Mouse (Mus musculus): ENCODE measurements around the gene Ptpdc1. TPM values are rescaled to one million over a fixed set of nuclear protein-coding genes. Genes with fewer than 3 reads are reported as not detected.

Ptpdc1 gene
- polyA plus RNA-seq, 1 experiment = not detected

DNA sequence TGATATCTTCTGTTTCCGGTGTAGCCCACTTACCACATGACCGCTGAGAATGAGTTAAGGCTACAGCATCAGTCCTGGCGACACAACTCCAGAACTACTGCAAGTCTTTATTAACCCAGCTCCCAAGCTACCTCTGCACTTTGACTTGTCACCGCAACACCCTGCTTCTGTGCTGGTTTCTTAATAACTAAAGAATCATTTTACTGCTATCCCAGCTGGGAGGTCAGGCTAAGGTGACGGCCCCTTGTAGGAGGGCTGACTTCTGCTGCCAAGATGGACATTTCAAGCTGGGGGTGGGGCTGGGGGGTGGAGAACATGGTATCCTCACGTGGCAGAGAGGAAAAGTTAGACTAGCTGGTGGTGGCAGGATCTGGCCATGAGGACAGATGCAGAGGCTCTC, 50.7 kb downstream of the Ptpdc1 start:
- TF ChIP-seq GATA1 (IDR thresholded peaks at IDR 0.05; ENCODE audit: low read length) = no peak

- no peak for TF ChIP-seq GATA1 (IDR thresholded peaks at IDR 0.05; ENCODE audit: low read length)
These were observed 51.7 kb downstream of the Ptpdc1 start for GRCm38 (mm10) chr13:48573525-48574355.

DNA sequence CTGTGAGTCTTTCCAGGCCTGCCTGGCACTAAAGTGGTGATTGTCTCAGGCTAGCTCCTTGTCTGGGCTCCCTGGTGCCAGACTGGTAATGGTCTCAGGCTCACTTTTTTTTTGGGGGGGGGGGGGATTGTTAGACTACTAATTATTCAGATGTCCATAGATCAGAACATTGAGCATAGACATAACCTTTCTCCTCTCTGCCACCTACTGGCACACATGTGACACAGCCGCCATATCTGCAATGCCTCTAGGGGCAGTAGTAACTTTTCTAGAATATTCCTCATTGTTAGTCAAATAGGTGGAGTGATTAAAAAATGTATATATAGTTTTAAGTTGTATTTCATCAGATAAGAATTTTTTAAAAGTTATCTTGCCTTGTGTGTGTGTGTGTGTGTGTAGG, 53.3 kb downstream of the Ptpdc1 start:
- no peak for TF ChIP-seq GATA1 (IDR thresholded peaks at IDR 0.05; ENCODE audit: low read length)

DNA sequence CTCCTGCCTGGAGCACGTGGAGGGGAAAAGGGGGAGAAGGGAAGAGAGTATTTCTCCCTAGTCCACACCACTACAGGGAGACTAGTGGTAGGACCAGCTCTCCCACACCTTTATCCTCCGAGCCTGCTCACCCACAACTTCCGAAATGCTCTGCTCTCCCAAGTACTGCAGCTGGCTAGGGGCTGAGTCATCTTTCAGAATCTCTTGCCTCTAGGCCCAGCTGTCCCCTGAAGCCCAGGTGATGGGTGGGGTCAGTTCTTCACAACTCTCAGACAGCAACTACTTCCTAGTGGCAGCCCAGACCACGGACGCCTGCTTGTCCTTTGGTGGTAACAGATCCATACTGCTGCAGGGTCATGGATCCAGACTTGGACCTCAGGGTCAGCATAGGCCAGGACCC, 54.2 kb downstream of the Ptpdc1 start:
- no peak for TF ChIP-seq GATA1 (IDR thresholded peaks at IDR 0.05; ENCODE audit: low read length)

GRCm38 (mm10) chr13:48569576-48570132, 55.8 kb downstream of the Ptpdc1 start:
- no peak for TF ChIP-seq GATA1 (IDR thresholded peaks at IDR 0.05; ENCODE audit: low read length)

- TF ChIP-seq GATA1 (IDR thresholded peaks at IDR 0.05; ENCODE audit: low read length) = no peak
These were observed 57.8 kb downstream of the Ptpdc1 start for GRCm38 (mm10) chr13:48567646-48568045.

GRCm38 (mm10) chr13:48566116-48566935, 59.1 kb downstream of the Ptpdc1 start:
- TF ChIP-seq GATA1 (IDR thresholded peaks at IDR 0.05; ENCODE audit: low read length) = no peak

- no peak for TF ChIP-seq GATA1 (IDR thresholded peaks at IDR 0.05; ENCODE audit: low read length)
These were observed 60.4 kb downstream of the Ptpdc1 start for GRCm38 (mm10) chr13:48564881-48565600.

DNA sequence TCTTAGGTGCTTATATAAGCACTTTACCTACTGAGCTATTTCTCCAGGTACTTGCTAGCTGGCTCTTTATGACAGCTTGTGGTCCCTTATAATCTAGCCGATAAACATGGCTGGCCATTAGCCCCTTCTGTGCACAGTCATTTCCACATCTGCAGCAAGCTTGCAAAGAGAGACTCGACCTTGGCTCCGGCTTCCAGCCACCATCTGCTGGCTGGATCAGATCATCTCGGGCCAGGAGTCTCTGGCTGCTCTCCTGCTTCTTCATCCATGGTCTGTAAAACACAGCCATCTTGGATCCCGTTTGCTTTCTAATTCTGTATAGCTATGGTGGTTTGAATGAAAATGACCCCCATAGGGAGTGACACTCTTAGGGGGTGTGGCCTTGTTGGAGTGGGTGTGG, 63.1 kb downstream of the Ptpdc1 start:
- no peak for TF ChIP-seq GATA1 (IDR thresholded peaks at IDR 0.05; ENCODE audit: low read length)

GRCm38 (mm10) chr13:48561481-48561880, 64.0 kb downstream of the Ptpdc1 start:
- no peak for TF ChIP-seq GATA1 (IDR thresholded peaks at IDR 0.05; ENCODE audit: low read length)

DNA sequence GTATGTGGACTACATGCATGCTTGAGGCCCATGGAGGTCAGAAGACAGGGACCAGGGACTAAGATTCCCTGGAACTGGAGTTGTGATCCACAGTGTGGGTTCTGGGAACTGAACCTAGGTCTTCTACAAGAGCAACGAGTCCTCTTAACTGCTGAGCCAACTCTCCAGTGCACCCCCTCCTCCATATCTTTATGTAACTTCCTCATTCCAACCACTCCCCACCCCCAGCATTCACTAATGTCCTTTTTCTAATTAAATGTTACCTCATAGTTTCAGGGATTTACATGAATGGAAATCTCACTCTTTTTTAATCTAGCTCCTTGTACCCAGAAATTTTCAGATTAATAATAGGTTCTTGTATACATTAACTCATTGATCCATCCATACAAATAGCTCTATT, 69.5 kb downstream of the Ptpdc1 start:
- no peak for TF ChIP-seq GATA1 (IDR thresholded peaks at IDR 0.05; ENCODE audit: low read length)

GRCm38 (mm10) chr13:48554552-48554951, 70.9 kb downstream of the Ptpdc1 start:
- TF ChIP-seq GATA1 (IDR thresholded peaks at IDR 0.05; ENCODE audit: low read length) = no peak

DNA sequence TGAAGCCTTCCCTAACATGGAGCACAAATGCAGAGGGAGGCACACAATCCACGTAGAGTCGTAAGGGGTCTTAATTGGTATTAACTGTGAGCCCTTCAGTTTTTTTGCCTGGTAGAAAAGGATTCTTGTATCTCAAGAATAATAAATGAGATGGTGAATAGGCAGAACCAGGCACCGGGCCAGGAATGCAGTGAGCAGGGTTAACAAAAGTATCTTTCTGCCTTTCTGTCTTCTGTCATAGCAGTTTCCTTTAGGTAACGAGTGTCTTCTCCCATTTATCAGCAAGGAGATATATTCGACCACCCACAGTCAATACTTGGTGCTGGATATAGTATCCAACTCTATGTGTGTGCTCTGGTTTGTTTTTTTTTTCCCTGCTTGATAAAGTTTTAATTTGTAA, 72.0 kb downstream of the Ptpdc1 start:
- TF ChIP-seq GATA1 (IDR thresholded peaks at IDR 0.05; ENCODE audit: low read length) = no peak

- no peak for TF ChIP-seq GATA1 (IDR thresholded peaks at IDR 0.05; ENCODE audit: low read length)
These were observed 73.0 kb downstream of the Ptpdc1 start for GRCm38 (mm10) chr13:48552181-48553090.

DNA sequence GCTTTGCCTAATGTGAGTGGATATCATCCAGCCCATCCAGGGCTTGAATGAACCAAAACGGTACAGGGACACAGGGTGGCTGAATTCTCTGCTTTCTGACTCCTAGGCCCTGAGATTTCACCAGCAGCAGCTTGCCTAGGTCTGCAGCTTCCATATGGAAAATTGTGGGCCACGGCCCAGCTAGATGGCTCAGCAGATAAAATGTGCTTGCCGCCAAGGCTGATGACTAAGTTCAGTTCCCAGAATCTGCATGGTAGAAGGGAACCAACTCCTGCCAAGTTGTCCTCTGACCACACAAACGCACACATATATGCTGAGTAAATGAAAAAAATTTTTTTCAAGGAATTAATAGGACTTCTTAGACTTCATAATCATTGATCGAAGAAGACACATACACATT, 77.2 kb downstream of the Ptpdc1 start:
- no peak for TF ChIP-seq GATA1 (IDR thresholded peaks at IDR 0.05; ENCODE audit: low read length)
